Mouse (Mus musculus): ENCODE measurements around the gene Negr1. TPM values are rescaled to one million over a fixed set of nuclear protein-coding genes. Genes with fewer than 3 reads are reported as not detected.

Negr1 gene
- polyA plus RNA-seq, 1 experiment from 2014 or later = 6.0 TPM

GRCm38 (mm10) chr3:156563353-156563752 lies 1.8 kb downstream of the Negr1 start:
- H3K27ac ChIP-seq (ENCODE audit: low read depth) = no peak overlapping the region
- H3K36me3 ChIP-seq (ENCODE audit: control insufficient read depth, insufficient read depth, low read length) = no peaks in the 10 kb centered on the region
- H3K4me1 ChIP-seq (replicated peaks; ENCODE audit: control insufficient read depth, insufficient read depth, low read length) = 0 out of 2 replicates have a peak, but pooled peaks cover 7% of the 10 kb centered on the region
- no peak overlapping the region for H3K9ac ChIP-seq (ENCODE audit: low read length)
- no peak overlapping the region for H3K4me3 ChIP-seq (ENCODE audit: low read depth, low read length)
- ATAC-seq (replicated peaks; ENCODE audit: low FRiP score, low TSS enrichment, low read depth) = no peak
- peak overlapping the region; percentile 9; the same call in 1 of the 2 replicates for H3K4me2 ChIP-seq (ENCODE audit: low read length)
- H3K9me3 ChIP-seq (ENCODE audit: control insufficient read depth, low read length) = no peaks in the 10 kb centered on the region
- WGBS = 17% methylated on average over 3 of the region's 3 CpGs
- no peak for DNase-seq (ENCODE audit: low spot score)
- peaks cover 28% of the 10 kb centered on the region for H3K27me3 ChIP-seq (replicated peaks; ENCODE audit: control insufficient read depth, insufficient read depth, low read length)

- 41% methylated on average over 2 of the region's 2 CpGs for WGBS
- no peaks in the 10 kb centered on the region for H3K27me3 ChIP-seq (replicated peaks; ENCODE audit: control insufficient read depth, insufficient read depth, low read length)
- no peaks in the 10 kb centered on the region; the same call in 1 of the 2 replicates for H3K4me1 ChIP-seq (replicated peaks; ENCODE audit: control insufficient read depth, insufficient read depth, low read length)
- H3K27ac ChIP-seq (ENCODE audit: low read depth) = no peak overlapping the region
- H3K36me3 ChIP-seq (ENCODE audit: control insufficient read depth, insufficient read depth, low read length) = no peaks in the 10 kb centered on the region
- H3K4me3 ChIP-seq (ENCODE audit: low read depth, low read length) = no peak overlapping the region
- no peak overlapping the region for H3K4me2 ChIP-seq (ENCODE audit: low read length)
- H3K9ac ChIP-seq (ENCODE audit: low read length) = no peak overlapping the region
- H3K9me3 ChIP-seq (ENCODE audit: control insufficient read depth, low read length) = no peaks in the 10 kb centered on the region
- DNase-seq (ENCODE audit: low spot score) (no peak), ATAC-seq (replicated peaks; ENCODE audit: low FRiP score, low TSS enrichment, low read depth) (no peak)
Observed at GRCm38 (mm10) chr3:156573465-156573864, 11.9 kb downstream of the Negr1 start.

- Histone ChIP-seq H3K4me2 (ENCODE audit: low read length) (no peak overlapping the region), H3K9ac (ENCODE audit: low read length) (no peak overlapping the region), H3K4me3 (ENCODE audit: low read depth, low read length) (no peak overlapping the region), H3K27me3 (replicated peaks; ENCODE audit: control insufficient read depth, insufficient read depth, low read length) (no peaks in the 10 kb centered on the region), H3K27ac (ENCODE audit: low read depth) (no peak overlapping the region), H3K9me3 (ENCODE audit: control insufficient read depth, low read length) (no peaks in the 10 kb centered on the region), H3K36me3 (ENCODE audit: control insufficient read depth, insufficient read depth, low read length) (no peaks in the 10 kb centered on the region), H3K4me1 (replicated peaks; ENCODE audit: control insufficient read depth, insufficient read depth, low read length) (no peaks in the 10 kb centered on the region; the same call in 1 of the 2 replicates)
- DNase-seq (ENCODE audit: low spot score) (no peak), ATAC-seq (replicated peaks; ENCODE audit: low FRiP score, low TSS enrichment, low read depth) (no peak)
- 81% methylated on average over 1 of the region's 1 CpGs for WGBS
Observed at GRCm38 (mm10) chr3:156576292-156576691, 14.7 kb downstream of the Negr1 start.

GRCm38 (mm10) chr3:156590612-156591011 lies 29.0 kb downstream of the Negr1 start:
- no peaks in the 10 kb centered on the region for H3K36me3 ChIP-seq (ENCODE audit: control insufficient read depth, insufficient read depth, low read length)
- WGBS = 90% methylated on average over 4 of the region's 4 CpGs

GRCm38 (mm10) chr3:156591125-156591524 lies 29.5 kb downstream of the Negr1 start:
- ATAC-seq (replicated peaks; ENCODE audit: low FRiP score, low TSS enrichment, low read depth) = no peak
- H3K36me3 ChIP-seq (ENCODE audit: control insufficient read depth, insufficient read depth, low read length) = no peaks in the 10 kb centered on the region
- H3K4me3 ChIP-seq (ENCODE audit: low read depth, low read length) = no peak overlapping the region
- H3K9ac ChIP-seq (ENCODE audit: low read length) = no peak overlapping the region
- WGBS = 81% methylated on average over 2 of the region's 2 CpGs
- no peaks in the 10 kb centered on the region for H3K27me3 ChIP-seq (replicated peaks; ENCODE audit: control insufficient read depth, insufficient read depth, low read length)
- no peak overlapping the region for H3K27ac ChIP-seq (ENCODE audit: low read depth)
- H3K4me1 ChIP-seq (replicated peaks; ENCODE audit: control insufficient read depth, insufficient read depth, low read length) = no peaks in the 10 kb centered on the region
- H3K9me3 ChIP-seq (ENCODE audit: control insufficient read depth, low read length) = no peaks in the 10 kb centered on the region
- H3K4me2 ChIP-seq (ENCODE audit: low read length) = no peak overlapping the region
- DNase-seq (ENCODE audit: low spot score) = no peak

More at GRCm38 (mm10) chr3:156590612-156591011, 29.0 kb downstream of the Negr1 start:
- H3K9me3 ChIP-seq (ENCODE audit: control insufficient read depth, low read length) = no peaks in the 10 kb centered on the region
- ATAC-seq (replicated peaks; ENCODE audit: low FRiP score, low TSS enrichment, low read depth) = no peak
- H3K4me1 ChIP-seq (replicated peaks; ENCODE audit: control insufficient read depth, insufficient read depth, low read length) = no peaks in the 10 kb centered on the region
- H3K9ac ChIP-seq (ENCODE audit: low read length) = no peak overlapping the region
- H3K4me3 ChIP-seq (ENCODE audit: low read depth, low read length) = no peak overlapping the region
- H3K27me3 ChIP-seq (replicated peaks; ENCODE audit: control insufficient read depth, insufficient read depth, low read length) = no peaks in the 10 kb centered on the region
- no peak overlapping the region for H3K4me2 ChIP-seq (ENCODE audit: low read length)
- no peak for DNase-seq (ENCODE audit: low spot score)
- no peak overlapping the region for H3K27ac ChIP-seq (ENCODE audit: low read depth)

- 40% methylated on average over 3 of the region's 3 CpGs for WGBS
- Histone ChIP-seq H3K9ac (ENCODE audit: low read length) (no peak overlapping the region), H3K36me3 (ENCODE audit: control insufficient read depth, insufficient read depth, low read length) (no peaks in the 10 kb centered on the region), H3K27me3 (replicated peaks; ENCODE audit: control insufficient read depth, insufficient read depth, low read length) (no peaks in the 10 kb centered on the region), H3K4me1 (replicated peaks; ENCODE audit: control insufficient read depth, insufficient read depth, low read length) (no peaks in the 10 kb centered on the region), H3K4me3 (ENCODE audit: low read depth, low read length) (no peak overlapping the region), H3K4me2 (ENCODE audit: low read length) (no peak overlapping the region), H3K27ac (ENCODE audit: low read depth) (no peak overlapping the region), H3K9me3 (ENCODE audit: control insufficient read depth, low read length) (no peaks in the 10 kb centered on the region)
- no peak for DNase-seq (ENCODE audit: low spot score)
- ATAC-seq (replicated peaks; ENCODE audit: low FRiP score, low TSS enrichment, low read depth) = no peak
Observed at GRCm38 (mm10) chr3:156606846-156607245, 45.3 kb downstream of the Negr1 start.

- no peak overlapping the region for H3K27ac ChIP-seq (ENCODE audit: low read depth)
- H3K36me3 ChIP-seq (ENCODE audit: control insufficient read depth, insufficient read depth, low read length) = no peaks in the 10 kb centered on the region
- WGBS = 96% methylated on average over 2 of the region's 2 CpGs
- no peak overlapping the region for H3K4me3 ChIP-seq (ENCODE audit: low read depth, low read length)
- ATAC-seq (replicated peaks; ENCODE audit: low FRiP score, low TSS enrichment, low read depth) = no peak
- no peaks in the 10 kb centered on the region for H3K27me3 ChIP-seq (replicated peaks; ENCODE audit: control insufficient read depth, insufficient read depth, low read length)
- DNase-seq (ENCODE audit: low spot score) = no peak
- no peaks in the 10 kb centered on the region for H3K4me1 ChIP-seq (replicated peaks; ENCODE audit: control insufficient read depth, insufficient read depth, low read length)
- H3K9me3 ChIP-seq (ENCODE audit: control insufficient read depth, low read length) = no peaks in the 10 kb centered on the region
- H3K4me2 ChIP-seq (ENCODE audit: low read length) = no peak overlapping the region
- H3K9ac ChIP-seq (ENCODE audit: low read length) = no peak overlapping the region
Observed at GRCm38 (mm10) chr3:156619921-156620320, 58.3 kb downstream of the Negr1 start.

GRCm38 (mm10) chr3:156628594-156628993 lies 67.0 kb downstream of the Negr1 start:
- Histone ChIP-seq H3K4me3 (ENCODE audit: low read depth, low read length) (no peak overlapping the region), H3K27ac (ENCODE audit: low read depth) (no peak overlapping the region), H3K9ac (ENCODE audit: low read length) (no peak overlapping the region), H3K36me3 (ENCODE audit: control insufficient read depth, insufficient read depth, low read length) (no peaks in the 10 kb centered on the region), H3K4me2 (ENCODE audit: low read length) (no peak overlapping the region), H3K4me1 (replicated peaks; ENCODE audit: control insufficient read depth, insufficient read depth, low read length) (no peaks in the 10 kb centered on the region), H3K27me3 (replicated peaks; ENCODE audit: control insufficient read depth, insufficient read depth, low read length) (no peaks in the 10 kb centered on the region), H3K9me3 (ENCODE audit: control insufficient read depth, low read length) (no peaks in the 10 kb centered on the region)
- ATAC-seq (replicated peaks; ENCODE audit: low FRiP score, low TSS enrichment, low read depth) (no peak), DNase-seq (ENCODE audit: low spot score) (no peak)
- WGBS = 60% methylated on average over 2 of the region's 2 CpGs

- no peak overlapping the region for H3K4me3 ChIP-seq (ENCODE audit: low read depth, low read length)
- no peak for DNase-seq (ENCODE audit: low spot score)
- no peaks in the 10 kb centered on the region for H3K36me3 ChIP-seq (ENCODE audit: control insufficient read depth, insufficient read depth, low read length)
- ATAC-seq (replicated peaks; ENCODE audit: low FRiP score, low TSS enrichment, low read depth) = no peak
- no peaks in the 10 kb centered on the region for H3K4me1 ChIP-seq (replicated peaks; ENCODE audit: control insufficient read depth, insufficient read depth, low read length)
- 61% methylated on average over 3 of the region's 3 CpGs for WGBS
- no peaks in the 10 kb centered on the region for H3K27me3 ChIP-seq (replicated peaks; ENCODE audit: control insufficient read depth, insufficient read depth, low read length)
- no peak overlapping the region for H3K27ac ChIP-seq (ENCODE audit: low read depth)
- no peak overlapping the region for H3K4me2 ChIP-seq (ENCODE audit: low read length)
- H3K9ac ChIP-seq (ENCODE audit: low read length) = no peak overlapping the region
- H3K9me3 ChIP-seq (ENCODE audit: control insufficient read depth, low read length) = no peaks in the 10 kb centered on the region
Observed at GRCm38 (mm10) chr3:156632942-156633341, 71.3 kb downstream of the Negr1 start.

Data from intestine, embryonic 14.5 days (tissue).